Mouse (Mus musculus): ENCODE data around the gene Myo1b. TPM values are rescaled to one million over a fixed set of nuclear protein-coding genes. Genes with fewer than 3 reads are reported as not detected.

The Myo1b gene
- total and polyA plus RNA-seq, 3 experiments = 0.07 TPM; not detected in 1

- Histone ChIP-seq H3K4me2 (ENCODE audit: insufficient read depth, low read depth, poor library complexity, severe bottlenecking) (no peak overlapping the region), H3K9ac (ENCODE audit: insufficient read depth, low read depth) (no peak overlapping the region), H3K4me3 (replicated peaks in 1 of 3; ENCODE audit: low read depth in 2 of 3, low read length in 2 of 3, poor library complexity in 1 of 3) (no peak overlapping the region), H3K4me1 (ENCODE audit: control insufficient read depth in 1 of 2, insufficient read depth in 2 of 2) (peaks cover 0 to 3% of the 10 kb centered on the region in 2 experiments; a peak in 1 of 4 replicates), H3K36me3 (replicated peaks in 1 of 2; ENCODE audit: control insufficient read depth in 1 of 2, insufficient read depth in 1 of 2, low read length in 1 of 2) (no peaks in the 10 kb centered on the region), H3K27me3 (replicated peaks) (no peaks in the 10 kb centered on the region), H3K9me3 (replicated peaks; ENCODE audit: low read length) (no peaks in the 10 kb centered on the region), H3K79me2 (replicated peaks; ENCODE audit: control insufficient read depth, extremely low read depth, insufficient read depth, poor library complexity, severe bottlenecking) (no peaks in the 10 kb centered on the region), H3K27ac (ENCODE audit: insufficient read depth, low read depth) (no peak overlapping the region)
- in situ Hi-C loops (cut with MboI; ENCODE audit: low pct_ligation_motif_present, low pct_unique_long_range_greater_than_20kb, low sequenced_read_pairs) (no loop called here), dilution Hi-C loops (cut with MboI; ENCODE audit: extremely low pct_ligation_motif_present, extremely low pct_unique_long_range_greater_than_20kb, low sequenced_read_pairs) (no loop called here)
- DNase-seq (ENCODE audit: extremely low read depth) = no peak
- TF ChIP-seq TCF12 (IDR thresholded peaks at IDR 0.05; ENCODE audit: low read depth, low read length) (no peak), KAT2A (IDR thresholded peaks at IDR 0.05; ENCODE audit: insufficient replicate concordance, low read length) (no peak)
Observed at GRCm38 (mm10) chr1:51837311-51837710, 78.6 kb downstream of the Myo1b start.

- Histone ChIP-seq H3K27me3 (replicated peaks) (no peaks in the 10 kb centered on the region), H3K4me2 (ENCODE audit: insufficient read depth, low read depth, poor library complexity, severe bottlenecking) (no peak overlapping the region), H3K36me3 (replicated peaks in 1 of 2; ENCODE audit: control insufficient read depth in 1 of 2, insufficient read depth in 1 of 2, low read length in 1 of 2) (no peaks in the 10 kb centered on the region), H3K79me2 (replicated peaks; ENCODE audit: control insufficient read depth, extremely low read depth, insufficient read depth, poor library complexity, severe bottlenecking) (no peaks in the 10 kb centered on the region), H3K9me3 (replicated peaks; ENCODE audit: low read length) (no peaks in the 10 kb centered on the region), H3K4me1 (ENCODE audit: control insufficient read depth in 1 of 2, insufficient read depth in 2 of 2) (peaks cover 0 to 3% of the 10 kb centered on the region in 2 experiments; a peak in 1 of 4 replicates), H3K9ac (ENCODE audit: insufficient read depth, low read depth) (no peak overlapping the region), H3K4me3 (replicated peaks in 1 of 3; ENCODE audit: low read depth in 2 of 3, low read length in 2 of 3, poor library complexity in 1 of 3) (no peak overlapping the region), H3K27ac (ENCODE audit: insufficient read depth, low read depth) (no peak overlapping the region)
- dilution Hi-C loops (cut with MboI; ENCODE audit: extremely low pct_ligation_motif_present, extremely low pct_unique_long_range_greater_than_20kb, low sequenced_read_pairs) = no loop called here
- no peak for DNase-seq (ENCODE audit: extremely low read depth)
- in situ Hi-C loops (cut with MboI; ENCODE audit: low pct_ligation_motif_present, low pct_unique_long_range_greater_than_20kb, low sequenced_read_pairs) = no loop called here
- no peak for TF ChIP-seq EP300 (IDR thresholded peaks at IDR 0.05; ENCODE audit: low read length)
Observed at GRCm38 (mm10) chr1:51835795-51836194, 80.1 kb downstream of the Myo1b start.

- Histone ChIP-seq H3K9ac (ENCODE audit: insufficient read depth, low read depth) (no peak overlapping the region), H3K4me1 (ENCODE audit: control insufficient read depth in 1 of 2, insufficient read depth in 2 of 2) (peaks cover 0 to 3% of the 10 kb centered on the region in 2 experiments; a peak in 1 of 4 replicates), H3K4me2 (ENCODE audit: insufficient read depth, low read depth, poor library complexity, severe bottlenecking) (no peak overlapping the region), H3K9me3 (replicated peaks; ENCODE audit: low read length) (no peaks in the 10 kb centered on the region), H3K4me3 (replicated peaks in 1 of 3; ENCODE audit: low read depth in 2 of 3, low read length in 2 of 3, poor library complexity in 1 of 3) (no peak overlapping the region), H3K27me3 (replicated peaks) (no peaks in the 10 kb centered on the region), H3K79me2 (replicated peaks; ENCODE audit: control insufficient read depth, extremely low read depth, insufficient read depth, poor library complexity, severe bottlenecking) (no peaks in the 10 kb centered on the region), H3K27ac (ENCODE audit: insufficient read depth, low read depth) (no peak overlapping the region), H3K36me3 (replicated peaks in 1 of 2; ENCODE audit: control insufficient read depth in 1 of 2, insufficient read depth in 1 of 2, low read length in 1 of 2) (no peaks in the 10 kb centered on the region)
- no peak for TF ChIP-seq PAX5 (IDR thresholded peaks at IDR 0.05; ENCODE audit: low read length)
- DNase-seq (ENCODE audit: extremely low read depth) = no peak
- in situ Hi-C loops (cut with MboI; ENCODE audit: low pct_ligation_motif_present, low pct_unique_long_range_greater_than_20kb, low sequenced_read_pairs) (no loop called here), dilution Hi-C loops (cut with MboI; ENCODE audit: extremely low pct_ligation_motif_present, extremely low pct_unique_long_range_greater_than_20kb, low sequenced_read_pairs) (no loop called here)
Observed at GRCm38 (mm10) chr1:51834072-51834471, 81.8 kb downstream of the Myo1b start.

GRCm38 (mm10) chr1:51829353-51829752 is 86.5 kb downstream of the Myo1b start:
- Histone ChIP-seq H3K9ac (ENCODE audit: insufficient read depth, low read depth) (no peak overlapping the region), H3K4me3 (replicated peaks in 1 of 3; ENCODE audit: low read depth in 2 of 3, low read length in 2 of 3, poor library complexity in 1 of 3) (no peak overlapping the region), H3K4me2 (ENCODE audit: insufficient read depth, low read depth, poor library complexity, severe bottlenecking) (no peak overlapping the region), H3K4me1 (ENCODE audit: control insufficient read depth in 1 of 2, insufficient read depth in 2 of 2) (no peaks in the 10 kb centered on the region), H3K27ac (ENCODE audit: insufficient read depth, low read depth) (no peak overlapping the region), H3K79me2 (replicated peaks; ENCODE audit: control insufficient read depth, extremely low read depth, insufficient read depth, poor library complexity, severe bottlenecking) (no peaks in the 10 kb centered on the region), H3K27me3 (replicated peaks) (no peaks in the 10 kb centered on the region), H3K36me3 (replicated peaks in 1 of 2; ENCODE audit: control insufficient read depth in 1 of 2, insufficient read depth in 1 of 2, low read length in 1 of 2) (no peaks in the 10 kb centered on the region), H3K9me3 (replicated peaks; ENCODE audit: low read length) (no peaks in the 10 kb centered on the region)
- in situ Hi-C loops (cut with MboI; ENCODE audit: low pct_ligation_motif_present, low pct_unique_long_range_greater_than_20kb, low sequenced_read_pairs) (no loop called here), dilution Hi-C loops (cut with MboI; ENCODE audit: extremely low pct_ligation_motif_present, extremely low pct_unique_long_range_greater_than_20kb, low sequenced_read_pairs) (no loop called here)
- TF ChIP-seq E2F4 (IDR thresholded peaks at IDR 0.05; ENCODE audit: insufficient replicate concordance, low read depth, low read length) = no peak
- no peak for TF ChIP-seq CHD2 (IDR thresholded peaks at IDR 0.05; ENCODE audit: low read length)
- no peak for DNase-seq (ENCODE audit: extremely low read depth)

Measured in CH12.LX (cell line).